Mouse (Mus musculus): ENCODE measurements around the gene Pxdc1.

- TF ChIP-seq CTCF (IDR thresholded peaks at IDR 0.05; ENCODE audit: low read depth, low read length) (no peak), POLR2A (IDR thresholded peaks at IDR 0.05; ENCODE audit: borderline replicate concordance, low read depth, low read length) (no peak)
Observed at GRCm38 (mm10) chr13:34646240-34646750, 7.0 kb downstream of the Pxdc1 start.

All from bone marrow macrophage, adult 2 months (primary cell).